Mouse (Mus musculus) T-helper 1 cell (primary cell): ENCODE results near the gene Nup210.

Experiments
- in situ Hi-C: fragments of 300-600 bp; cut with MboI, MseI; formaldehyde crosslinking; loops from one replicate; pipeline ENCODE4 v1.15.1; 2025; ENCODE audit warnings: high pct_unique_total_duplicates

Gene Nup210

DNA sequence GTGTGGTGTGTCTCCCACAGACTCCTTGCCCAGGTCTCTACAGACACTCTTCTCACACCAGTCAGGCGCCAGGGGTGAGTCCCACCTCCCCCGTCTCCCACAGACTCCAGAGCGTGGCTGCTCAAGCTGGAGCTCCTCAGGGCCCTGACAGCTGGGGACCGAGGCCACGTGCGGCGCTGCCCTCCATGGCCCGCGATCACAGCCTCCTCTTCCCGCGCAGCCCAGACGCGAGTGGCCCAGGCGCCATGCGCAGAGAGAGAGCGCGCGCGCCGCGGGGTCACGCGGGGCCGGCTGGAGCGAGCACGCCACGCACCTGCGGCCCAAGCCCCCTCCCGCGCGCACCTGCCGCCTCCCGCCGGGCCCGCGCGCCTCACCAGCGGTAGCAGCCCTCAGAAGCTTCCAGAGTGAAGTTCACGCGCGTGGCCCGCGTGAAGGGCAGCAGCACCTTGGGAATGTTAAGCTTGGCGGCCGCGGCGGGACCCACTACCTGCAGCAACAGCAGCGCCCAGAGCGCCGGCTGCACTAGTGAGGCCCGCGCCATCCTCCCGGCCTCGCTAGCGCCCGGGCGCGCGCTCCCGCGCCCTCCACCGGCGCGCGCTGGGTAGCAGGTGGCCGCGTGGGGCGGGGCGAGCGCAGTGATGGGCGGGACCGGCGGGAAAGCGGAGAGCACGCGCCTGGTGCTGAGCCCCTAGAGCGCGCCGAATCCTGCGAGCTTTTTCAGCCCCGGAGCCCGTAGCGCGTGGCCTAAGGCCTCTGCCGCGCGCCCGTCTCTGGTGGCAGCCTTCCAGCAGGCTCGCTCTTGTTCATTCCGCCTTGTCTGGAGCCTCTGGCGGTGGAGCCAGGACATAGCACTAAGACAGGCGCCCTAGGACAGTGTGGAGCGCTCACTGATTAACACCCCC is at the start of gene Nup210:
TSS of gene Nup210 (minus strand) at position 586 of the 902 bp plus-strand sequence.
- in situ Hi-C loops = loop anchor here (25.0 kb wide), 1 partner anchor 571 kb away; the partner anchor contains the start of gene Slc6a6

DNA sequence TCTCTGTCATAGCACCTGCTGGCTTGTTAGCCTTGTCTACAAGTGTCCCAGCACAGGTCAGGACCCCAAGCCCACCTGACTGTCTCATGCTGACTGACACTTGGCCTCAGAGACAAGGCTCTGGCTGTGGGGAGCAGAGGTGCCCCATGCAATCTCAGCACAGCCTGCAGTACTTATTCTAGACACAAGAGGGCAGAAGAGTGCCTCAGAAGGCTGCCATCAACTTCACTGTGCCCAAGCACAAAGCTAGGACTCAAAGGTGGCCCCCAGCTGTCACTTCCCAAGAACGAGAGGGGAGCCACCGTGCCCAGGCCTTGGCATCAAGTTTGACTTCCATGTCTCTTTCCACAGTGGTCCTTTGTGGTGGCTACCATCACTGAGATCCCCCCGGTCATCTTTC is 48.6 kb upstream of the Nup210 start:
- in situ Hi-C loops = loop anchor here (5.0 kb wide), 1 partner anchor 117 kb away; no protein-coding TSS in a partner anchor

DNA sequence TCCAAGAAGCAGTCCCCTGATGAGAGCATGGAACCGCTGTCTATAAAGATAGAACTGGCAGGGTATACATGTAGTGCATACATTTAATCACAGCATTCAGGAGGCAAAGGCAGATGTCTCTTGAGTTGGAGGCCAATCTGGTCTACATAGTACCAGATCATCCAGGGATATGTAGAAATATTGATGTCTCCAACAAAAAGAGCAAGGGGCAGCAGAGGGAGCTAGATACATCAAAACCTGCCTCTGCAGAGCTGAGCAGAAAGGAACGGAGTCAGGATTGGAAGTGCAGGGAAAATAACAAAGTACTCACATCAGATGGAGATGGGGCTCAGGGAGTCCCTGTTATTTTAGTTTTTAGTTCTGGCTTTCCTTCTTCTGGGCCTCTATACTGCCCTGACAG is 48.0 kb upstream of the Nup210 start:
- in situ Hi-C loops = no loop called here

DNA sequence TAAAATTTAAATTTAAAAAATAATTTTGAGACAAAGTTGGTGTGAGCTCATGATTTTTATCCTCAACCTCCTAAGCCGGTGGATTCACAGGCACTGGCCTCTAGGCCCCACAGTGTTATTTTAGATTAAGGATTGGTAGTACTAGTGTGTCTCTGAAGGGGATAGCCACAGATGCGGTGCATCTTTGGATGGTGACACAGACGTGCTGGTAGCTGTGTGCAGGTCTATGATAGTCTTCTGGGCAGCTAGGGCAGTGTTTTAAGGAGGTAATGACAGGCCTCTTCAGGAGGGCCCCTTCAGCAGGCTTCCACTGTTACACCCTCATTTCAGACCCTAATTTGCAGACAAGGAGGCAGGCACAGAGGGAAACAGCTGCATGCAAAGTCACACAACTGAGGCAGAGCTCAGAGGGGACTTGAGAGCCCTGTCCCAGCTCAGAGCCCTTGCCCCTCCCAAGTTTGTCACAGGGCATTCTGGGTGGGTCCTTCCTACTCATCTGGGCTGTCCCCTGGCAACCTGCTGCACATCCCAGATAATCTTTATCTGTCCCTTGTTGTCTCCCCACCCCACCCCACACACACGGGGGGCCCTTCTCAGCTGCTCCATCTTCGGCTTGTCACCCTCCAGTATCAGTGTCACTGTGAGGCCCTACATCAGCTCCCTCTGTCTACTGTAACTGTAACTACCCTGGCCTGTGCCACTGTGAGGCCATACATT is 46.7 kb upstream of the Nup210 start:
- in situ Hi-C loops = no loop called here

DNA sequence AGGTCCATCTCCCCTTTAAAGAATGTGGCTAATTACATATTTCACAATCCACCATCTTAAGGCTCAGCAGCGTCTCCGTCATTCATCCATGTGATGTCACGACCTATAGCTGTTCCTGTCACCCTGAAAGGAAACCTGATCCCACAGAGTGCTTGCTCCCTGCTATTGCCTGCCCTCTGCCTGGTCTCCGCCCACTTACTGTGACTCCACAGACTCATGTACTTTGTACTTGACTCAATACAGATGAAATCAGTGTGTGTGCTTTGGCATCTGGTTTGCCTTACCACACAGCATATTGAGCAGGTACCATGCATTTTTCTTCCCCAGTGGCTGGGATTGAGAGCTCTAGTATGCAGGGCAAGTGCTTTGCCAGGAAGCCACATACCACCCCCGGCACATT is 45.7 kb upstream of the Nup210 start:
- in situ Hi-C loops = no loop called here

DNA sequence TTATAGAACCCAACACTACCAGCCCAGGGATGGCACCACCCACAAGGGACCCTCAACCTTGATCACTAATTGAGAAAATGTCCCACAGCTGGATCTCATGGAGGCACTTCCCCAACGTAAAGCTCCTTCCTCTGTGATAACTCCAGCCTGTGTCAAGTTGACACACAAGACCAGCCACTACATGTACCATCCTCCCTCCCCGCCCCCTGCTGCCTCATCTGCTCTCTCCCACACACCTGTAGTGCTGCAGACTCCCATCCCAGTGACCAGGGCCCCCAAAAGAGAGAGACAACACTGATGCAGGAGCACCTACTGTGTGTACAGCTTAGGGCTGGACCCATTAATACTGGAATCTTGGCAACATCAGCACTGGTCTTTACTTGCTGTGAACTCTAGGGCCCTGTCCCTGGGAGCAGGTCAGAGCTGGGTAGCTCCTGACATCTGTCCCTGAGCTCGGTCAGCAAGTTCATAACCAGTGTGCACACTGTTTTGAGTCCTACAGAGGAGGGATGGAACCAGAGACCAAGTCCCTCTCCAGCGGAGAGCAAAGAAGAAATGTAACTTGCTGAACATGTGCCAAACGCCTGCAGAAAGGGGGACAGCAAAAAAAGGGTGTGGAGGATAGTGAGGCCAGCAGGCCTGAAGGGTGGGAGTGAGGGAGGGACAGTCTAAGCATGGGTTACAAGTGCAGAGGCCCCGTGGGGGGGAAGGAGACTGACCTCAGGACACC is 45.0 kb upstream of the Nup210 start:
- in situ Hi-C loops = no loop called here

DNA sequence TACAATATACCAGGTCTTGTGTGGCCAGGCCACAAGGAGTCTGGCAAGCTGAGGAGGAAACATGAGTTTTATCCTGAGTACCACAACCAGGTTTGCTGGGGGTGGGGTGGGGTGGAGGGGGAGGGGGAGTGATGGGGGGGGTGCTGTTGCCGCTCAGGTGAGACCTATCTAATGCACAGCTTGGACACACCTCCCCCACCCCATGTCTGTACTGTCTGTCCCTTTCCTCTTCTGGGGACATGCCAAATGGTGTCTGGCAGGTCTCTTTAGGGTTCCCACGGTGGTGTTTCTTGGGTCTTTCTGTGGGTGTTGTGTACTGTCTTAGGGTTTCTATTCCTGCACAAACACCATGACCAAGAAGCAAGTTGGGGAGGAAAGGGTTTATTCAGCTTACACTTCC is 44.3 kb upstream of the Nup210 start:
- in situ Hi-C loops = no loop called here

DNA sequence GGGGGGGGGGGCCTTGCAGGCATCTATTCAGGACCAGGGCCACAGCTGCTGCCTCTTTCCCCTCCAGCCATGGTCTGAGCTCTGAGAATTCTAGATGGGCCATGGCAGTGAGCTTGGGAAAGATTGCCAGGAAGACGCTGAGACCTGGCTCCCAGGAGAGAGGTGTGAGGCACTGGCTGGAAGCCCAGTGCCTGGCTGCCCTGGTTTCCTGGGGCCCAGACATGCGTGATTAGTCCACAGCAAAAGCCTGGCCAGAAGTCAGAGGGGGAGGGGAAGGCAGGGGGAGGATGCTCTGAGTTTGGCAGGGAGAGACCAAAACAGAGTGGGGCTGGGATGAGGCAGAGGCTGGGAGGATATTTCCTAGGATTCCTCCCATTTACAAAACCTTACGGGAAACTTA is 43.8 kb upstream of the Nup210 start:
- in situ Hi-C loops = no loop called here

DNA sequence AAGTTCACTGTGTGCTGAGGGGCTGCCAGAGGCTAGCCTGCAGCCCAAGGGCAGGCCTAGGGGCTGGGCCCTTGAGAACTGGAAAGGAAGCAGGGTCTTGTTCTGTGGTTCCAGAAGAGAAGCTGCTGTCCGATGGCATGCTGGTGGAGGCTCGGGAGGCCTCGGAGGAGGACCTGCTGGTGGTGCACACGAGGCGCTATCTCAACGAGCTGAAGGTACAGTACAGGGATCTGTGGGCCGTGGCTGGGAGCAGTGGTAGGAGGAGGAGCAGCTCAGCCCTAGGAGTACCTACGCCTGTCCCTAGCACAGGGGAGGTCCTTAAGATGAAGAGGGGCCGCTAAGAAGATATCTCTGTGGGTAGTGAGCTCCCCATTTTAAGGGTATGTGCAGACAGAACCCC is 42.4 kb upstream of the Nup210 start:
- in situ Hi-C loops = no loop called here

DNA sequence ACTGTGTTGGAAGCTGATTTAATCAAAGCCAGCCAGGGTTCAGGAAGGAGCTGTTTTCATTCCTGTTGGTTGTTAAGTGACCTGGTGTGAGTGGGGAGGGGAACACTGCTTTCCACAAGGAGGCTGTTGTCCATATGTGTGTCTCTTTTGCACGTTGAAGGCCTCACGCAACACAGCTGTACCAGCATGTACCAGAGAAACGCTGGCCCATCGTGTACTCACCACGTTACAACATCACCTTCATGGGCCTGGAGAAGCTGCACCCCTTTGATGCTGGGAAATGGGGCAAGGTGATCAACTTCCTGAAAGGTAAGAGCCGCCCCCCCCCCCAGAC is 40.6 kb upstream of the Nup210 start:
- in situ Hi-C loops = no loop called here

DNA sequence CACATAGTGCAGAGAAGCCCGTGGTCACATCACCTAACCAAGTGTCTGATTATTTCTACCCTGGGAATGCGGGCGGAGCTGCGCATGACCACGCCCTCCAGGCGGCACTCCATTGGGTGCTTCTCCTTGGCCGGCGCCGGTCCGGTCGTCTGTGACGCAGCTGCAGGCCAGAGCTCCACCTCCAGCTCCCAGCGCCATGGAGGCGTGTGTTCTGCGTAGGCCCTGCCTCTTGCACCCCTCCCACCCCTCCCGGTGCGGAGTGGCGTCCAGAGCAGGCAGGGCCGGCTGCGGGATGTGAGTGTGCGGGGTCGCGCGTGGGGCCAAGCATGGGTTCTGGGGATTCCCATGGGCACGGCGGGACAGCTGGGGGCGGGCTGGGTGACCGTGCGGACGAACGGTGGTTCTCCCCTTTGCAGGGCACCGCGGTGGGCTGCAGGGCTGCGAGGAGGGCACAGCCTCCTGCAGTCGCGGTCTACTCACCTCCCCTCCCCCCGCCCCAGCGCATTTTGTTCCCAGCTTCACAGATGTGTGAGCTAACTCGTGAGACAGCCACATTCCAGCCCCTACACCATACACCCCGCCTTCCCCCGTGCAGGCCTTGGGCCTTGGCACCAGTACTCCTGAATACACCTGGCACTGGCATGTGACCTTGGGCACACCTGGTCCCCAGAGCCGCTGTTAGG is 40.1 kb upstream of the Nup210 start, which contains the start of gene Hdac11:
TSS of gene Hdac11 (plus strand) at position 112 of the 683 bp plus-strand sequence.
- in situ Hi-C loops = no loop called here

DNA sequence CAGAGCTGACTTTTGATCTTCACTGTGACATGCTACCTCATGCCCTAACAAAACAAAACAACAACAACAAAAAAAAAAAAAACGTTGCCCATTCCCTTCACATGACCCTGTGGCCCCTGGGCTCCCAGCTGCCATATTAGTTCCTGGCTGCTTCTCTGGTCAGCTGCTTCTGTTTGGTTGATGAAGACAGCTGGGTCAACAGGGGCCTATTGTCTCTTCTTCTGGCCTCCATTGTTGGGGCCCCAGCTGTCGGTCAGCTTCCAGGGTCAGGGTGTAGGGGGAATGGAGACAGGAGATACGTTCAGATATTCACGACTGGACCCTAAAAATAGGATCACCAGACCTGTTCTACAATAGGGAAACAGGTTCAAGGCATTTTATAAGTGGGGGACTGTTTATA is 39.4 kb upstream of the Nup210 start:
- in situ Hi-C loops = no loop called here

DNA sequence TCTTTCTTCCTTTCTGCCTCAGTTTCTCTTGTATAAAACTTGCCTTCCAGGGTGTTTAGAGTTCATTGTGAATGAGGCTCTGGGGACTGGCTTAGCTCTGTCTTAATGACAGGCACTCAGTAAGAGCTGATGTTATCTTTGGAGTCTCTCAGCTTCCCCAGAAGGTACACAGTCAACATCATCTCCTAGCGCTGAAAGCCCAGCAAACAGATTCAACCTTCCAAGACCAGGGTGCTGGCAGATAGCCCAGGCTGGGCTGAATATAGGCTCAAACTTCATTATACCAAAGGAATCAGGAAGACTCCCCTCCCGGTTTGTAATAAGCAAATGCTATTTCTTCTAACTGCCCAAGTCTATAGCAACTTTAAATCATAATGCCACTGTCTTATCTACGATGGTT is 38.7 kb upstream of the Nup210 start:
- in situ Hi-C loops = no loop called here

DNA sequence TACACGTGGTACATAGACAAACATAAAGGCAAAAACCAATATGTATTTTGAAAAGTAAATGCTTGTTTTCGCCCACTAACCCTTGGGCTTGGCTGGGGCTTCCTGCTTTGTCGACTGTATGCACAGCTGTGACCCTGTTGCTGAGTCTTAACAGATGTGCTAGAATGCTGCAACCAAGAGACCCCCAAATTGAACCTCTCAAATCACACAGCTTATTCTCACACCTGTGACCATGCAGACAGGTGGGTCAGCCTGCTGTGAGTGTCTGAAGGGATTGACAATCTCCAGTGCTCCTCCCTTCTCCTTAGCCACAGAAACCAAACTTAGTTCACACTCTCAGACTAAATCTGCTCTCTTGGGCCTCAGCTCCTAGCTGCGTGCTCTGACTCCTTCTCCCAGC is 38.1 kb upstream of the Nup210 start:
- in situ Hi-C loops = no loop called here

DNA sequence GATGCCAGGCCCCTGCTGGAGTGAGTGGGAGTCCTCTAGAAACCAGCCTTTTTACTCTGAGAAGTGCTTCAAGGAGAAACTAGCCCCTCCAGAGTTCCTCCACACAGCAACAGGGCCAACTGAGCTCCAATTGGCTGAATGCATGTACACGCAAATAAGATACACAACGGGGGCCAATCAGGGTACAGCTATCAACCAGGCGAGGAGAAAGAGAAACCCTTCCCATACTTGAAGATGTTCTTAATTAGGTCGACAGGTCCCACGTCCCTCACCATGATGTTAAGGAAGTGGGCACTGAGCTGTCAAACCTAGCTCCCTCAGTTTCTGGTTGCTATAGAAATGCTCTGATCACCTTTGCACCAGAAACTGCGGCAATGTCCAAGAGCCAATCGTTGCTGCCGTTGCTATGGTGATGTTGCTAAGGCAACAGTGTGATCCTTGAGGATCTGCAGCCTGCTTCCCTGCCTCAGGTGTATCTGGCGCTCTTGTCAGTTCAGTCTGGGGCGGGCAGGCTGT is 37.0 kb upstream of the Nup210 start:
- in situ Hi-C loops = no loop called here

DNA sequence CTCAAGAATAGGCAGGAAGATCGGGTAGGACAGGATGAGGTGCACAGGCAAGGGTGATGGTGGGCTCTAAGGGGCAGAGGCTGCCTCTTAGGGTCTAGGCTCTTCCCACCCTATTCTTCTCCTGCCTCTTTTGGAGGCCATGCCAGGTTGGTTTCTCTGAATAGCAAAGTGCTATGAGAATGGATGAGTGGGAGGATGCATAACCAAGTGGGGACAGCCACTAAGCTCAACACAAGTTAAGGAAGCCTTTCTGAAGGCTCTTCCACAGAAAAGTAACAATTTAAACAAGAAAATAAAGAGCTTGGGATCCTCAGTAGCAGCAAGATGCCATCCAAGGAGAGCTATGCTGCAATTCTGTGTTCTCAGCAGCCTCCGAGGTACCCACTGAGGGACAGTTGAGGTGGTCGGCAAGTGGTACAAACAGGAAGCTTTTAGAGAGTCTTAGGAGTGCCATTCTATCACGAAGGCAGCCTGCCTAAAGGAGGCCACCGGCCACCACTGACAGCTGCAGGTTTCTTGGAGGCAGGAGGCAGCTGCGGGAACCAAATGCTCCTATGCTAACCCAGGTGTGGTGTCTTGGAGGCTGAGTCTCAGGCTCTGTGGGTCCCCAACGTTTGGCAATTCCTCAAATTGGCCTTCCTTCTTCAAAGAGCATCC is 36.4 kb upstream of the Nup210 start:
- in situ Hi-C loops = no loop called here

DNA sequence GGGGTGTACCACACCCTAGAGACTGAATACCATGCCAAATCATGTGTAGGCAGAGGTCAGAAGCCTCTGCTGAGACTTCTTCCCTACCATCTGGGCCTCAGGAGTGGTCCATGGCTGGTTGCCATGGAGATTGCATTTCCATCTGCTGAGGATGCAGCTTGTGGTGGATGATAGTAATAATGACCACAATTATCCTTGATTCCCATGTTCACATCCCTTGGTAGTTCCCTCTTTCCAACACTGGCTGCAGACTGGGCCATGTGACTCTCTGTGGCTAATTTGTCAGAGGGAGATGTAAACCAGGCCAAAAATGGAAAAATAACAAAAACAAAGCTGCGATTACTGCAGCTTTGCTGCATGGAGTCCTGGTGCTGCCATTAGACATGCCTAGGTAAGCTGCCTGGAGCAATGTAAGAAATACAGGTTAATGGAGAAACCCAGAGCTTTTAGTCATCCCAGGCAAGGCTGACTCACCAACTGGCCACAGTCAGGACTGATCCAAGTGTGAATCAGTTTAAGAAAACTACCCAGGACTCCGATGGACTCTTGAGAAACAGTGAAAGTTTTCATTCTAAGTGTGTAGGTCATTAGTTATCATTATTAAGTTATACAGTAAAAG is 30.6 kb upstream of the Nup210 start:
- in situ Hi-C loops = no loop called here

DNA sequence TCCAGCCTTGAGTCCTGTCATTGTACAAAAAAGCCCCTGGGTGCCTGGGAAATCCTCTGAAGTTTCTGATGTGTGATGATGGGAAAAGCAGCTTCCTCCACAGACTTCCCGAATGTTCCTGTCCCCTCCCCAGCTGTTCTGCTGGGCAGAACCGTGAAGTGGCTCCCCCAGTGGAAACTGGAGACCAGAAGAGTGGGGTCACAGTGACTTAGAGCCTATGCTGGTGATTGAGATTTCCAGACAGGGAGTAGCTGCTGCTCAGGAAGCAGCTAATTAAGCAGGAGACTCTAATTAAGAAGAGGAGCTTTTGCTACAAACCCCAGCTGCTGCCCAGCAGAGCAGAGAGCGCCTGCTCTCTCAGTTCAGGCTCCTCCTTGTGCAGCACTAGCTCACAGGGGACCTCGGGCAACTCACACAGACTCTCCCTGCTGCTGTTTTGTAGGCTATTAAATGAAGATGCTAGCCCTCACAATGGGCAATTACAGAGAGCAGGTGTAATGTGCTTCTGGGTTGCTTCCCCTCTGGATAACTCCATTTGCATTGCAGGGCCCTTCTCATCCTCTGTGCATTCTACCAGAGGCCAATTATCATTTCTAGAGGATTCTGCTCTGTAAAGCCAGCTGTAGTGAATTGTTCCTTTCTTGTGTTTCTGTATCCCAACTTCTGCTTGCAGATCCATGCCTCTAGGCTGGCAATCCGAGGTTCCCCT is 30.0 kb upstream of the Nup210 start:
- in situ Hi-C loops = no loop called here

DNA sequence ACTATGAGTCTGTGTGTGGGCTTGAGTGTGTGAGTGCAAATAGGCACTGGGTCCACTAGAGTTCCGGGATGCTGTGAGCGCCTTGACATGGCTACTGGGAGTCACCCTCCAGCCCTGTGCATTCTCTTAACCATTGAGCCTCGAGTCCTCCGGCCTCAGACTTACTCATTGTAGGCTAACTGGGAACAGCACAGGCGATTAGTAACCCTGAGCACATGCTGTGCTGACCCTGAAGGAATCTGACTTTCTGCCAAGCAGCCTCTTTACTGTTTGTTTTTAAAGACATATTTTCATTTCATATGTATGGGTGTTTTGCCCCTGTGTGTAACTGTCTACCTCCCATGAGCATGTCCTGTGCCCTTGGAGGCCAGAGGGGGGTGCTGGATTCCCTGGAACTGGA is 28.9 kb upstream of the Nup210 start:
- in situ Hi-C loops = no loop called here

DNA sequence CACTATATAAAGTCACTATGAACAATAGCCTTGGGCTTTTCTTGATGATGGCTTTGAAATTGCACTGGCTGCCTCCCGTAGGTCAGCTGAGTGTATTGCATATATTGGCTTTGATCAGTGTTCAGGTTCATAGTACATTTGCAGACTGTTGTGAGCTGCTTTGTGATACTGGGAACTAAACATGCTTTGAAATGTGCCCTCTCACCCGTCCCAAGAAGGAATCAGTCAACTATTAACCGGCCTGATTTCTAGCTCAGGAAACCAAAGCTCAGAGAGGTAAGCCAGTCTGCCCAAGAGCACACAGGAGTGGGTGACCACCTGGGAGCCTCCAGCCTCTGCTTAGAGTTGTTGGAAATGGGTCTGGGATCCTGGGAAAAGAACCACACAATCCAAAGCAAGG is 28.4 kb upstream of the Nup210 start:
- in situ Hi-C loops = no loop called here
